Mouse (Mus musculus) thymus, postnatal 36 days (tissue): ENCODE results near the gene Ing4.
"Not testable (repeated sequence)": the region's sequence is repeated elsewhere in the genome, so short reads cannot be mapped to it uniquely, and the experiment has no call there.

Source experiments
- DNase-seq, 2 experiments: peaks; one replicate each; pipeline ENCODE4 v3.0.0; 2022; ENCODE audit warnings: mixed read lengths in 2 of 2

The Ing4 gene

DNA sequence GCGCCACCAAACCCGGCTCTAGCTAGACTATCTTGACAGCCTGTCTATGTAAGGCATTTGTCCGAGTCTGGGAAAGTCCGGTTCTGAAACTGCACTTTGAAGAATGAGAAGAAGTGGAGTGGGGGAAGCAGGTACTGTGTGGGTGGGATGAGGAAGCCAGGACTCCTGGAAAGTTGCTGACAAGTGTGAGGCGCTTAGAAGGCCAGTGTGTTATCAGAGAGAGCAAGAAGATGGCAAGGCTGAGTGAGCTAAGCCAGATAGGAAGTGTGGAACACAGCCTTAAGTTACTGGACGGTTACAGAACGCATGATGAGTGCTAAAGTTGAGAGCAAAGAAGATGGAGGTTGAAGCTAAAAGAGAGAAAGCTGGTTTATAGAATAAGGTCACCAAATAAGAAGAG lies 2.5 kb downstream of the Ing4 start:
- no peak for DNase-seq

- peak; percentile 65 to 73 for DNase-seq
Measured at GRCm38 (mm10) chr6:125046691-125047090, 7.1 kb downstream of the Ing4 start.

DNA sequence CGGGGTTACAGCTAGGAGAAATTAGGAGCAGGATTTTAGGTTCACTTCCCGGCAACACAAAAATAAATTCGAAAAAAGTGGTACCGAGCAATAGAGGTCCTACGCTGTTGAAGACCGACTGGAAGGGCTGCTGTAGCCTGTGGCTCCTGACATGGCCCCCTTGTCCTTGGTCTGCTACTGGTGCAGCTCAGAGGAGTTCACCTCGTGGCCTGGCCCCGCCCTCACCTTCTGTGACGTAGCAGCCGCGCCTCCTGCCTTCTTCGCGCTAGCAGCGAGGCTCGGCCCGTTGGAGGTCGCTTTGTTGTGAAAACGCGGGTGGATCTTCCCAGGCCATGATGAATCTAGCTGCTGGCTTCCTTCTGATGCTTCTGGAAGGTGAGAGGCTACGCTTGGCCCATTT lies 10.1 kb downstream of the Ing4 start, which contains the start of gene Acrbp:
Gene Acrbp (plus strand): TSS at position 12 of the 400 bp plus-strand sequence.
- DNase-seq = no peak

- DNase-seq = peak in 1 of 2 experiments; percentile 36
Measured at GRCm38 (mm10) chr6:125051237-125051636, 11.7 kb downstream of the Ing4 start.

DNA sequence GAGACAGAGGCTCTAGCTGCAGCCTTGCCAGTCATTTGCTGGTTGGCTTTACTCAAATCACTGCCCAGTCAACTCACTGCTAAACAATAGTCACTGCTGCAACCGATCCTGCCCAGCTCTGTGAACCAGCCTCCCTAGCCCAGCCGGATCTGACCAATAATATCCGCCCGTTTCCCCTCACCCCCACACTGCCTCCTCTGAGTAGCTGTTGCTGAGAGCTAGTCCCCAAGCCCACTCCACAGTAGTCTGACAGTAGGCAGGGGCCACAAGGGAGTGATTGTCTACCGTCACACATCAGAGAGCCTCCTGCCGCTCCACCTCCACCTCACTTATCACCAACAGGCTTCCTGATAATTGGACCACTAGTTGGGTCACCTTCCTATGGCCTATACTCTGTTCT lies 21.9 kb downstream of the Ing4 start:
- DNase-seq = no peak

DNA sequence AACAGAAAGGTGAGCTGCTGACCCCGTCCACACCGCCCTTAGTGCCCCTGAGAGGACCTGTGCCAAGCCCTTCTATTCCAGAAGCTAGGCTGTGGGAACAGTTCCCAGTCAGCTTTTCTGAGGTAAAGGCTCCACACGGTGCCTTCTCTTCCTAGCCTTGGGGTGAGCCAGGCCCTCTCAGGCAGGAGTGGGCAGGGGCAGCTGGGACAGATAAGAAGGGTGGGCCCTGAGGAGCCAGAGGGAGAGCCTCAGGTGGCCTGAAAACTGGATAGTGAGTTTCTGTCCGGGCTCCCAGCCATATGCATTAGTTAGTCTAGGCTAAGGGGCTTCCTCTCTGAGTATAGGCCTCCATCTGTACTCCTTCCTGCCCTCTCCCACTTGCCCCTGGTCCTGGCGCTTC lies 23.0 kb downstream of the Ing4 start:
- DNase-seq = no peak

DNA sequence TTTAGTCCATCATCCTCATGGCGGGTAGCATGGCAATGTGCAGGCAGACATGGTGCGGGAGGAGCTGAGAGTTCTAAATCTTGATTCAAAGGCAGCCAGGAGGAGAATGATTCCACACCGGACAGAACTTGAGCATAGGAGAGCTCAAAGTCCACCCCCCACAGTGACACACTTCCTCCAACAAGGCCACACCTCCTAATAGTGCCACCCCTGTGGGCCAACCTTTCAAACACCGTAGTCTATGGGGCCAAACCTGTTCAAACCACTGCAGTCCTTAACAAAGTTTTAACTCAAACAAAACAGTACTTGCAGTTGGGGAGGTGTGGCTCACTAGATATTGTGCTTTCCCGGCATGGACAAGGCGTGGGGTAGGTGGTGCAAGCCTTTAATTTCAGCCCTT lies 24.3 kb downstream of the Ing4 start:
- DNase-seq = no peak

DNA sequence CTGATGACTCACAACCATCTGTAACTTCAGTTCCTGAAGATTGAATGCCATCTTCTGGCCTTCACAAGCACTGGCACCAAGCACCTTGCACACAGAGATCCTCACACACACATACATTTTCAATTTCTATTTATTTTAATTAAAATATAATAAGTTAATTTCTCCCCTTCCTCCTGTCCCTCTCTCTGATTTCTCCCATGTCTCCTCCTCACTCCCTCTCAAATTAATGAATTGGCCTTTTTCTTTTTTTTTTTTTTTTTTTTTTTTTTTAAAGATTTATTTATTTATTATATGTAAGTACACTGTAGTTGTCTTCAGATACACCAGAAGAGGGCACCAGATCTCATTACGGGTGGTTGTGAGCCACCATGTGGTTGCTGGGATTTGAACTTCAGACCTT lies 25.7 kb downstream of the Ing4 start:
- DNase-seq = not testable (repeated sequence)

GRCm38 (mm10) chr6:125067571-125067995 lies 28.0 kb downstream of the Ing4 start, which contains the start of gene Lpar5:
Gene Lpar5 (plus strand): TSS chr6:125067920.
- no peak for DNase-seq

- DNase-seq = peak; percentile 66 to 74
Measured at GRCm38 (mm10) chr6:125071170-125071895, 31.8 kb downstream of the Ing4 start.

GRCm38 (mm10) chr6:125071896-125072279 lies 32.3 kb downstream of the Ing4 start:
- DNase-seq = peak; percentile 64 to 70

- DNase-seq = peak; percentile 32 to 36
Measured at GRCm38 (mm10) chr6:125073825-125074224, 34.3 kb downstream of the Ing4 start.

- no peak for DNase-seq
Measured at GRCm38 (mm10) chr6:125081394-125081793, 41.8 kb downstream of the Ing4 start.

GRCm38 (mm10) chr6:125081797-125082560 lies 42.4 kb downstream of the Ing4 start:
- no peak for DNase-seq

- no peak for DNase-seq
Measured at GRCm38 (mm10) chr6:125082801-125083386, 43.3 kb downstream of the Ing4 start.

DNA sequence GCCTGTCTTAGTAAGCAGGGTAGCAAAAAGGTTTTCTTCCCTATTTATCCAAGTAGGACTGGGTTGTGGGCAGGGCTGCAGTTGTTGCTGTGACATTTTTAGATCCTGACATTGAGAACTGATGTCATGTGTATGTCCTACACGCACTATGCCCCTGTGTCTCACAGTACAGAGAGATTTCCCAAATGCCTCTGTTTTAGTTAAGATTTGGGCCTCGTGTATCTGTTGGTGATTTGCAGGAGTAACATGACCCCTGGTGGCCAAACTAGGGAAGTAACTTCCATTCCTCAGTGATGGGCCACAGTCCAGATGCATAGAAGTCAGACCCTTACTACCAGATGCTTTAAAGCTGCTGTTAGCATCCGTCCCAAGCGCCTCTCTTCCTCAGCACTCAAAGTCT lies 44.9 kb downstream of the Ing4 start:
- DNase-seq = peak; percentile 59

DNA sequence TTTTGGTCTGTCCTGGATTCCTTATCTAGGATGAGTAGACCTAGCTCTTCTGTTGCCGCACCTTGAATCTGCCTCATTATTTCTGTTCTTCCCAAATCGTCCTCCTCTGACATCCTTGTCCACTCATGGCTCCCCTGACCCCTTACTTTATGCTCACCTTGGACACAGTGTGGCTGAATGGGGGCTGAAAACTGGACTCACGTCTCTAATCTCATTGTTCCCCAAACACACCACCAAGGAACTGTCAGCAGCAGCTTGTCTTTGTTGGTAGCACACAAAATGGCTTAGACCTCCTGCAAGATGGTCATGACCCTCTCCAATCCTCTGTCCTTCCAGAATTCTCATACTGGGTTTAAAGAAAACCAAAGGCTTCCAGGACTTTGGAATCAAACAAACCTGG lies 48.4 kb downstream of the Ing4 start:
- DNase-seq = no peak

- peak; percentile 42 to 66 for DNase-seq
Measured at GRCm38 (mm10) chr6:125088561-125089321, 49.2 kb downstream of the Ing4 start.

DNA sequence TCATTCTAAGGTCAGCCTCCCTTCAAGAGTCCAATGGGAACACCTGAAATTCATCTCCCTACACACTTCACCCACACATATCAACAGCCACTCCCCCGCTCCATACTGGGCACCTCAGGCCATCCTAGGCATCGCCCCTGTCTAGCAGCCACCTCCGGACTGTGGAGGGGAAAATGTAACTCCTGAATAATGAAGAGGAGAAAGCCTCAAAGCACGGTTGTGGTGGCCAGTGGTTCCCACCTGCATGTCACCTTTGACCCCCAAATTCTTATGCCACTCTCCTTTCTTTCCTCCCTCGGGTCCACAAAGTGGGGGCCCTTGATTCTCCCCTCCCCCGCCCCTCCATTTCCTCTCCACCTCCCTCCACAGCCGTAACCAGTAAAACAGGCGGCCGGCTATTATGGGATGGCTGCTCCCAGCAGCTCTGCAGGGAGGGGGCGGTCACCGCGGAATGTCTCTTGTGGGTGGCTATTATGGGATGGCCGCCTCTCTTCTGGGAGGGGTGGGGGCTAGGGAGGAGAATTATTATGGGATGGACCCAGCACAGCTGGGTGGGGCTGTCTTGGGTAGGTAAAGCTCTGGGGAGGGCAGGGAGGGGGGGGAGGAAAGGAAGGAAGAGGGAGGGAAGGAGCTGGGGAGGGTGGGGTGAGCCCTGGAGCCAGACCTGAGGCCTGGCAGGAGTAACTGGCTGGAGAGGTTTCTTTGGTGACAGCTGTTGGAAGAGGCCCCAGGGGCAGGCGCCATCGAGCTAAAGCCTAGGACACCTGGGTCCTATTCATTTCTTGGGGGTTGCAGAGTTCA lies 50.2 kb downstream of the Ing4 start:
- DNase-seq = peak; percentile 76 to 87

- DNase-seq = no peak
Measured at GRCm38 (mm10) chr6:125090341-125091085, 51.0 kb downstream of the Ing4 start.

DNA sequence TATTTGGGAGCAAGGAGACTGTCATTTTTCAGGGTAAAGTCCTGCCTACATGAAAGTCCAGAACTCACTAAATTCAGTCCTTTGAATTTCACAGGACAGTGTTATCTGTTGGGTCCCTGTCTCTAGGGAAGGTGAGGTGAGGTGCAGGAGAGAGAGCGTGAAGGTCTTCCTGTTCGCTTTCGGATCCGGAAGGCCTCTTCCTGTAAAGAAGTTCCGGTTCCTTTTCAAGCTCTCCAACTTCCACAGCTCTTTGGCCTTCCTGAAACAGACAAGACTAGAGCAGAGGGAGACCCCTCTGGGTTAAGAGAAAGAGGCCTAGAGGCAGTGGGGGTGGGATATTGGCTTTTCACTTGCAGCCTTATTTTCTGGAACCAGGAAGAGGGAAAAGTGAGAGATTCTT lies 52.8 kb downstream of the Ing4 start:
- DNase-seq = peak in 1 of 2 experiments; percentile 33
